Mouse (Mus musculus): Measurements from ENCODE around the gene Acp7. TPM values are rescaled to one million over a fixed set of nuclear protein-coding genes. Genes with fewer than 3 reads are reported as not detected.
A peak's percentile ranks its signal among the peaks of the same experiment; 100 is the strongest.
"Not testable (repeated sequence)": the region's sequence is repeated elsewhere in the genome, so short reads cannot be mapped to it uniquely, and the experiment has no call there.

Gene Acp7
- polyA plus RNA-seq (2012; ENCODE audit: insufficient read depth, low replicate concordance), result not detected in 2 replicates

DNA sequence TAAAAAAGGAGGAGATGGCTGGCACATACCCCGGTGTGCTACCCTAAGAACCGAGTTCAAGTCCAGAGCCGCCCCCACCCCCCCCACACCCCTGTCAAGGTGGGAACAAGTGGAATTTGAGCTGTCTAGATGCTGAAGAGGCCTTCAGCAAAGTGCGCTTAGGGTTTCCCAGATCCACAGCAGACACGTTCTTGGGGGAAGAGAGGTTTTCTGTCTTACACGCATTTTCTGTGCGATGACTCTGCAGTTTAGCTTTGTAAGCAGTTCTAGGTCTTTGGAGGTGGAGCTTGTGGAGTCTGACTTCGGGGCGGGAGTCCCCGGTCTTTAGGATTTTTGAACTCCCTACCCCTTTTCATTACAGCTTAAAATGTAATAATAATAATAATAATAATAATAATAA lies at the start of gene Acp7:
Acp7 (minus strand) TSS at position 260 of the 400 bp plus-strand sequence.
- peaks cover 48% of the 10 kb centered on the region for H3K27me3 ChIP-seq (replicated peaks)
- no peak within 1 kb of the TSS for H3K4me3 ChIP-seq (replicated peaks)
- TF ChIP-seq FLI1 (IDR thresholded peaks at IDR 0.05; ENCODE audit: low read length) (no peak), GATA1 (IDR thresholded peaks at IDR 0.05; ENCODE audit: borderline replicate concordance, low read length) (no peak)

DNA sequence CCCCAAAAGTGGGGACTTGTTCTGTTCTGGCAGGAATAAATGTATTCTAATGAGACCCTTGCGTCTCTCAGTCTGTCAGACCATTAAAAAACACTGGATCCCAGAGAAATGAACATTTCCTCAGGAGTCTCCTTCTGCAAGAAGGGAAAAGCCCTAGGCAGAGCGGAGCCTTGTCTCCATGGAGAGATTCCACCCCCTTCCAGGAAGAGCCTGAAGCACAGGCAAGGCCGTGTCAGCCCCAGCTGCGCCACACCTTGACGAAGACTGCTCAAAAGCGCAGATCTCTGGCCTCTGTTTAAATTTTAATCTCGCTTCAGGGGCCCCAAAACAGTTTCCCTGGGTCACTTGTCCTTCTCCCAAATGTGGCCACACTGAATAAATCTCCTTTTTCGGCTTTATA lies 46.5 kb upstream of the Acp7 start:
- Histone ChIP-seq H3K27me3 (replicated peaks) (peaks cover 4% of the 10 kb centered on the region), H3K4me3 (replicated peaks) (no peak overlapping the region), H3K9me3 (0 out of 2 replicates have a peak, but pooled peaks cover 2% of the 10 kb centered on the region), H3K4me1 (no peaks in the 10 kb centered on the region), H3K36me3 (replicated peaks; ENCODE audit: low read length) (no peaks in the 10 kb centered on the region)
- no peak for TF ChIP-seq GATA1 (IDR thresholded peaks at IDR 0.05; ENCODE audit: borderline replicate concordance, low read length)
- TF ChIP-seq FLI1 (IDR thresholded peaks at IDR 0.05; ENCODE audit: low read length), result no peak

More for the DNA sequence above, at the start of gene Acp7:
- Histone ChIP-seq H3K36me3 (replicated peaks; ENCODE audit: low read length) (no peaks in the 10 kb centered on the region), H3K9me3 (no peaks in the 10 kb centered on the region), H3K4me1 (peaks cover 4% of the 10 kb centered on the region; the same call in 1 of the 2 replicates)

DNA sequence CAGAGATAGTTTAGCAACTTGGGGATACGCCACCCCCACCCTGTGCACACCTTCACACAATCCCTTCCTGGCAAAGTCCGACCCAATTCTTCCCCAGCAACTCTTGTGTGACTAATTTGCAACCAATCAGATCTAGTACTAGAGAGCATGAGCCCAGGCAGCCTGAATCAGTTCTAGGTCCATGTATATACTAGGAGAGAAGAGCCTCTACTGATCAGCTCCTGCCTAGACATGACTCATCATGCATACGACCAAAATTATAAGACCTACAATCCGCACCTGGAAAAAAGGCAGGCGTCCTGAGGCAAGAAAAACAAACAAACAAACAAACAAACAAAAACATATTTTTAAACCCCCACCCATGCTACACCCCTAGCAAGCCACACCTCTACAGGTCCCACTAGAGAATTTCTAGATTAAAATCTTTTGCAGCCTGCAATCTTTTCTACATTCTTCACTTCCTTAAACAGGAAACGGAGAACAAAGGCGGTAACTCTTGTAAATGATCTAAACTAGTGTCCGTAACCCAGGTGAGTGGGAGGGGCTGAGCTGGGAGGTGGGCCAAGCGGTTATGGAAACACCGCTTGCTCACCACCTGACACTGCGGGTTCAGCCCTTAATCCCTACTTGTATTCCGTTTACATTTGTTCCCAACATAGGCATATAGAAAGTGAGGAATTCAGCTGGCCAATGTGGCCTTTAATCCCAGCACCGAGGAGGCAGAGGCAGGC lies 45.8 kb upstream of the Acp7 start:
- Histone ChIP-seq H3K36me3 (replicated peaks; ENCODE audit: low read length) (no peaks in the 10 kb centered on the region), H3K9me3 (0 out of 2 replicates have a peak, but pooled peaks cover 7% of the 10 kb centered on the region), H3K4me3 (replicated peaks) (no peak overlapping the region), H3K4me1 (no peaks in the 10 kb centered on the region), H3K27me3 (replicated peaks) (peaks cover 4% of the 10 kb centered on the region)
- no peak for TF ChIP-seq FLI1 (IDR thresholded peaks at IDR 0.05; ENCODE audit: low read length)
- TF ChIP-seq GATA1 (IDR thresholded peaks at IDR 0.05; ENCODE audit: borderline replicate concordance, low read length), result no peak

DNA sequence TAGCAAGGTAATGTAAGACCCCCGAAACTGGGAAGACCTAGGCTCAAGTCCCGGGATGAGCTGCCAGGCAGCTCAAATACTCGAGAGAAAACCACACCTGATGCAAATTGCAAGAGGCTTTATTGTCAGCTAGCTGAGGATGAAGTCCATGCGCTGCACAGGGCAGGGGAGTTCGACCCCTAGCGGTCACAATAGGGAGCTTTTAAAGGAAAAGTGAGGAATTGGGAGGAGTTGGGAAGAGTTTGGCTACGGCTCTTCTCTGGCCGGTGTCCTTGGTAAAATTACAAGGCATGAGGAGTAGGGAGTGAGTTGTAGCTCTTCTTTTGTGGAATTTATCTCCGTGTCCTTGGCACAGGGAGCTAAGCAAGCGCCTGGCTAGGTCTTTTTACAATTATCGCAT lies 44.6 kb upstream of the Acp7 start:
- TF ChIP-seq GATA1 (IDR thresholded peaks at IDR 0.05; ENCODE audit: borderline replicate concordance, low read length) (no peak), FLI1 (IDR thresholded peaks at IDR 0.05; ENCODE audit: low read length) (no peak)

DNA sequence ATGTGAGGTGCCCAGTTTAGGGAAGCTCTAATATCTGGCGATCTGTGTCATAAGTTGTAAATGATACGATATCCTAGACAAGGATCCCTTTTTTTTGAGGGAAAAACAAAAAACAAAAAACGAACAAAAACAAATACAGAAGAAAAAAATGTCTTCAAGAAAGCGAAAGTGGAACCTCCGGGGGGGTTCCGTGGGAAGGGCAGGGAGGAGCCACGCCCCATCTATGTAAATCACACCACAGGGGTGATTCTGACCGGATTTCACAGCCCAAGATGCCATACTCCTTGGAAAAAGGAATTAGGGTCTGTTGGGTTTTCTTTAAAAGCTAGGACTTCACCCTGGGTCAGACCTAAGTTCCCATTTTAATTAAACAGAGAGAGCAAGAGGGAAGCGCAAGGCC lies 43.9 kb upstream of the Acp7 start:
- no peaks in the 10 kb centered on the region for H3K36me3 ChIP-seq (replicated peaks; ENCODE audit: low read length)
- TF ChIP-seq FLI1 (IDR thresholded peaks at IDR 0.05; ENCODE audit: low read length), result no peak
- TF ChIP-seq GATA1 (IDR thresholded peaks at IDR 0.05; ENCODE audit: borderline replicate concordance, low read length), result no peak
- H3K4me1 ChIP-seq, result peaks cover 6% of the 10 kb centered on the region
- H3K9me3 ChIP-seq, result 0 out of 2 replicates have a peak, but pooled peaks cover 7% of the 10 kb centered on the region
- H3K4me3 ChIP-seq (replicated peaks), result peak overlapping the region; percentile 15
- H3K27me3 ChIP-seq (replicated peaks), result peaks cover 4% of the 10 kb centered on the region

More for the DNA sequence above, 44.6 kb upstream of the Acp7 start:
- no peak overlapping the region for H3K4me3 ChIP-seq (replicated peaks)
- peaks cover 4% of the 10 kb centered on the region for H3K27me3 ChIP-seq (replicated peaks)
- 0 out of 2 replicates have a peak, but pooled peaks cover 7% of the 10 kb centered on the region for H3K9me3 ChIP-seq
- H3K36me3 ChIP-seq (replicated peaks; ENCODE audit: low read length), result no peaks in the 10 kb centered on the region
- H3K4me1 ChIP-seq, result peaks cover 6% of the 10 kb centered on the region

DNA sequence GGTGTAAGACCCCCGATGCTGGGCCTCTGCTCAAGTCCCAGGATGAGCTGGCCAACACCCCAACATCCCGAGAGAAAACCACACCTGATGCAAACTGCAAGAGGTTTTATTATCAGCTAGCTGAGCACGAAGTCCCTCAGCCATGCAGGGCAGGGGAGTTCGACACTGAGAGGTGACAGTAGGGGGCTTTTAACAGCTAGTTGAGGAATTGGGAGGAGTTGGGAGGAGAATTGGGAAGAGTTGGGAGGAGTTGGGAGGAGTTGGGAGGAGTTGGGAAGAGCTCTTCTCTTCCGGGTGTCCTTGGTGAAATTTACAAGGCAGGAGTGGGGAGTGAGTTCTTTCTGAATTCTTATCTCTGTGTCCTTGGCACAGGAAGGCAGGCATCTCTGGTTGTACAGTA lies 41.7 kb upstream of the Acp7 start:
- H3K36me3 ChIP-seq (replicated peaks; ENCODE audit: low read length); H3K4me1 ChIP-seq; H3K4me3 ChIP-seq (replicated peaks); H3K27me3 ChIP-seq (replicated peaks); H3K9me3 ChIP-seq: not testable (repeated sequence)

DNA sequence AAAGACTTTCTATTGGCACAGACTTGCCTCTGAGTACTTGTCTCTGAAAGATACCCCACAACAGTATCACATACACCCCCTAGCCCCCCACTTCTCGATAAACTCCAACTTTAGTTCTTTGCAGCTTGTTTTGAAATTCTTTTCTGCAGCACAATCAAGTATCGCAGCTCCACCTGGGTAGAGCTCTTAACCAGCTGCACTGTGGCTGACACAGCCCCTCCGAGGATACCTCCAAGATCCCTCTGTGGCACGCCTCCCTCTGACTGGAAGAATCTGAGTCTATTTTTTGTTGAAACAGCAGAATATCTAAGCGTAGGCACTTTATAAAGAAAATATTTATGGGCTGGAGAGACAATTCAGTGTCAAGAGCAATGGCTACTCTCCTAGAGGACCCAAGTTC lies 41.1 kb upstream of the Acp7 start:
- peaks cover 6% of the 10 kb centered on the region for H3K4me1 ChIP-seq
- no peak overlapping the region for H3K4me3 ChIP-seq (replicated peaks)
- peaks cover 7% of the 10 kb centered on the region for H3K27me3 ChIP-seq (replicated peaks)
- H3K36me3 ChIP-seq (replicated peaks; ENCODE audit: low read length), result no peaks in the 10 kb centered on the region
- H3K9me3 ChIP-seq, result 0 out of 2 replicates have a peak, but pooled peaks cover 7% of the 10 kb centered on the region
- no peak for TF ChIP-seq GATA1 (IDR thresholded peaks at IDR 0.05; ENCODE audit: borderline replicate concordance, low read length)
- TF ChIP-seq FLI1 (IDR thresholded peaks at IDR 0.05; ENCODE audit: low read length), result no peak

DNA sequence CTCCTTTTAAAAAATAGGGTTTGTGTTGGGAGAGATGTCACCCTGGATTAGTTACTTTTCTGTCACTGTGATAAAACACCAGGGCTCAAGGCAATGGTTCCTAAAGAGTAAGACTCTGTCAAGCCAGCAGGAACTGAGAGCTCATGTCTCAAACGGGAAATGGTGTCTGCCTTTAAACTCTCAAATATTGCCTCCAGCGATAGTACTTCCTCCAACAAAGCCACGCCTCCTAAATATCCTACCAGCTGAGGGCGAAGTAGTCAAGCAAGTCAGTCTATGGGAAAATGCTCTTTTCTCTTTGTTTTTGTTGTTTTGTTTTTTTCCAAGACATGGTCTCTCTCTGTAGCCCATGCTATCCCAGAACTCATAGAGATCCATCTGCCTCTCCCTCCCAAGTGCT lies 40.0 kb upstream of the Acp7 start:
- TF ChIP-seq FLI1 (IDR thresholded peaks at IDR 0.05; ENCODE audit: low read length) (no peak), GATA1 (IDR thresholded peaks at IDR 0.05; ENCODE audit: borderline replicate concordance, low read length) (no peak)
- Histone ChIP-seq H3K4me3 (replicated peaks) (no peak overlapping the region), H3K9me3 (0 out of 2 replicates have a peak, but pooled peaks cover 7% of the 10 kb centered on the region), H3K27me3 (replicated peaks) (peaks cover 9% of the 10 kb centered on the region), H3K36me3 (replicated peaks; ENCODE audit: low read length) (no peaks in the 10 kb centered on the region), H3K4me1 (peaks cover 8% of the 10 kb centered on the region)

DNA sequence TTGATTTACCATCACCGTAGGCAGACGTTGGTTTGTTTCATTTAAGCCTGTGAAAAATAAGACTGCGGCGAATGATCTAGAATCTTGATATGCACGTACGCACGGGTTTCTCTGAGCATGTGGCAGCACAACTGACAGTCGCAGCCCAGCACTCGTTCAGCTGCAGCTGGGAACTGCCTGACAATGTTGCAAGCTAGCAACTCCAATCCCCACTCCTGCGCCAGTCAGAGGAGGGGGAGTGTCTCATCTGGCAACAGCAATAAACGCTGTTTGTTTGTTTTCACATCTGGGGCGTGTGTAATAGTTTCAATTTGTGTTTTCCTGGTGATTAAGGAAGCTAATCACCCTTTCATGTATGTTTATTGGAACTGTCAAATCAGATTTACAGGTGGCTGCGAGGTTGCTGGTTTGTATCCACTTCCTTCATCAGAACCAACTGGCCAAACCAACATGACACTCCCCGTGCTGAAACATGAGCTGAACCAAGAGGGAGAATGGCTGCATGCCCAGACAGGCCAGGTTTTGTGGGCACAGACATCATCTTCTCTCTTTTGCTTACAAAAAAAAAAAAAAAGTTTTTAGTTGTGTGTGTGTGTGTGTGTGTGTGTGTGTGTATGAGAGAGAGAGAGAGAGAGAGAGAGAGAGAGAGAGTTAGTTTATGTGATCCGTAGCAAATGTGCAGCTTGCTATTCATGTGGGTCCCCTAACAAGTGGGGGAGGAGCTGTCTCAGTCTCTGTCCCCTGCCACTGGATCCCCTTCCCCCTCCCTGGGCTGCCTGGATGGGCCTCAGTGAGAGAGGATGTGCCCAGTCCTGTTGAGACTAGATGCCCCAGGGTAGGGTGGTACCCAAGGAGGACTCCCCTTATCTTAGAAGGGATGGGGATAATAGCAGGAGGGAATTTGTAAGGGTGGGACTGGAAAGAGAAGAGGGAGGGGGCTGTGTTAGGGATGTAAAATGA lies 34.8 kb upstream of the Acp7 start:
- peaks cover 13% of the 10 kb centered on the region for H3K4me1 ChIP-seq
- TF ChIP-seq FLI1 (IDR thresholded peaks at IDR 0.05; ENCODE audit: low read length), result no peak
- TF ChIP-seq GATA1 (IDR thresholded peaks at IDR 0.05; ENCODE audit: borderline replicate concordance, low read length), result no peak
- peaks cover 6% of the 10 kb centered on the region for H3K9me3 ChIP-seq
- peak overlapping the region; percentile 84 for H3K4me3 ChIP-seq (replicated peaks)
- H3K36me3 ChIP-seq (replicated peaks; ENCODE audit: low read length), result no peaks in the 10 kb centered on the region
- H3K27me3 ChIP-seq (replicated peaks), result peaks cover 32% of the 10 kb centered on the region

Measured in megakaryocyte, embryonic 14.5 days (primary cell).